Mouse (Mus musculus): ENCODE measurements around the gene Myh7.

DNA sequence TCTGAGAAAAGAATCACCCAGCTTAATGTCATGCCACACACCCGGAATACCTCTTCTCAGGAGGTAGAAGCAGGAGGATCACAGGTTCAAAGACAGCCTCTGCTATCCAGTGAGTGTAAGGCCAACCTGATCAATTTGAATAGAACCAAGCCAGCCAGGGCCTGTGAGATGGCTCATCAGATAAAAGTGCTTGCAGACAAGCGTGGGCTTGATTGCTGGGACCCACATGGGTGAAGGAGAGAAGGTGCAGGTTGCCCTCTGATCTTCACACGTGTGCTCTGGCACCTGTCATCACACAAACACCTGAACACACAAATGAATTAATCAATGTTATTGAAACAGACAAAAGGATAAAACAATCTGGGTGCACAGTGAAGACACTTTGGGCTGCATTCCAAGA lies 12.1 kb upstream of the Myh7 start:
- TF ChIP-seq ZC3H11A (IDR thresholded peaks at IDR 0.05; ENCODE audit: borderline replicate concordance, low read depth, low read length) (no peak), HCFC1 (IDR thresholded peaks at IDR 0.05; ENCODE audit: borderline replicate concordance, insufficient read depth, low read length) (no peak), CHD2 (IDR thresholded peaks at IDR 0.05; ENCODE audit: low read depth, low read length) (no peak), ZNF384 (IDR thresholded peaks at IDR 0.05; ENCODE audit: low read depth, low read length) (no peak), MAFK (IDR thresholded peaks at IDR 0.05; ENCODE audit: insufficient read depth, low read depth, low read length) (no peak)

All from ES-E14 (cell line).